ENCODE assay signal across 8 mouse cellular contexts in the genomic region with DNA sequence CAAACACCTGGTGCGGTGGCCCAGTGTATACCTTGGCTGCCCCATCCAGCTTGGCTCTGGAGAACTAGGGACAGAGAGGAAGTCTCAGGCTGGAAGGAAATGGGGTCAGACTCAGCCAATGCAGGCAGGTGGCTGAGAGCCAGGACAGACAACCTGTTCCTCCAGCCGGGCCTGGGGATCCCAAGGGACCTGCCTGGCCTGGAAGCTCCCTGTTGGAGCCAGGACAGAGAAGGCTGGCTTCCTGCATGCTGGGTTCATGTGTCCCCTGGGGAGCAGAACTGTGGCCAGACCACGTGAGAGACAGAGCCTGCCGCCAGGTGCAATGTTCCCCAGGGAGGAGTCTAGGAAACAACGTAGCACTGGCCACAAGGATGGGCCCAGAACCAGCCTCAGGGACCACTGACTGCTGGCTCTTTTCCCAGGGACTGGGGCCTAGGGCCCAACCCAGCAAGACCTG. TPM values are rescaled to one million over a fixed set of nuclear protein-coding genes. Genes with fewer than 3 reads are reported as not detected.
DNase-seq lines count a peak whose midpoint lies in the region; ATAC-seq and TF ChIP-seq lines count a peak whose summit lies in the region.

No protein-coding gene starts in this region.

- peaks cover 41% of the 10 kb centered on the region for H3K4me1 ChIP-seq in midbrain, embryonic 10.5 days
- peaks cover 31% of the 10 kb centered on the region for H3K4me1 ChIP-seq in midbrain, embryonic 13.5 days (replicated peaks)
- H3K4me1 ChIP-seq in heart, embryonic 10.5 days = peaks cover 33% of the 10 kb centered on the region
- no peaks in the 10 kb centered on the region for H3K4me1 ChIP-seq in stomach, postnatal 0 days (replicated peaks; ENCODE audit: control insufficient read depth, insufficient read depth)

- DNase-seq in midbrain, embryonic 10.5 days (ENCODE audit: low spot score) = no peak
- peak; percentile 92 for DNase-seq in cerebellum, adult 11-12 months
- DNase-seq in heart, embryonic 10.5 days (ENCODE audit: low spot score) = no peak
- peak; percentile 77 to 81 for DNase-seq in kidney, postnatal 4 days
- DNase-seq in stomach, postnatal 0 days (ENCODE audit: low spot score) = peak; percentile 52
- no peak for DNase-seq in layer of hippocampus, postnatal 36 days
- no peak for DNase-seq in frontal cortex, postnatal 10 days (ENCODE audit: low spot score in 2 of 2)

- H3K4me2 ChIP-seq in midbrain, embryonic 13.5 days (replicated peaks) = no peak overlapping the region
- no peak overlapping the region for H3K4me2 ChIP-seq in stomach, postnatal 0 days (replicated peaks; ENCODE audit: low read depth)

- WGBS in midbrain, embryonic 10.5 days = 92% methylated on average over 5 of the region's 5 CpGs
- 61% methylated on average over 5 of the region's 5 CpGs for WGBS in midbrain, embryonic 13.5 days
- 80% methylated on average over 5 of the region's 5 CpGs for WGBS in heart, embryonic 10.5 days
- WGBS in stomach, postnatal 0 days = 57% methylated on average over 5 of the region's 5 CpGs

- H3K9ac ChIP-seq in midbrain, embryonic 13.5 days (replicated peaks) = no peak overlapping the region
- no peak overlapping the region for H3K9ac ChIP-seq in stomach, postnatal 0 days (ENCODE audit: low read length)

- no peak overlapping the region for H3K4me3 ChIP-seq in midbrain, embryonic 10.5 days
- H3K4me3 ChIP-seq in midbrain, embryonic 13.5 days (replicated peaks) = no peak overlapping the region
- H3K4me3 ChIP-seq in heart, embryonic 10.5 days = no peak overlapping the region
- no peak overlapping the region for H3K4me3 ChIP-seq in stomach, postnatal 0 days (ENCODE audit: low read depth, low read length)

- H3K27ac ChIP-seq in midbrain, embryonic 10.5 days (replicated peaks) = 0 out of 2 replicates have a peak overlapping the region, but pooled peaks have one; percentile 1
- H3K27ac ChIP-seq in midbrain, embryonic 13.5 days = no peak overlapping the region
- peak overlapping the region; percentile 60; the same call in 1 of the 2 replicates for H3K27ac ChIP-seq in heart, embryonic 10.5 days
- peak overlapping the region; percentile 13; the same call in 1 of the 2 replicates for H3K27ac ChIP-seq in stomach, postnatal 0 days (replicated peaks)

- ATAC-seq in midbrain, embryonic 13.5 days = no peak
- peak; percentile 13; the same call in 1 of the 2 replicates for ATAC-seq in stomach, postnatal 0 days (ENCODE audit: low FRiP score, low TSS enrichment)

- no peaks in the 10 kb centered on the region for H3K9me3 ChIP-seq in midbrain, embryonic 10.5 days (replicated peaks)
- no peaks in the 10 kb centered on the region for H3K9me3 ChIP-seq in midbrain, embryonic 13.5 days
- no peaks in the 10 kb centered on the region for H3K9me3 ChIP-seq in heart, embryonic 10.5 days
- no peaks in the 10 kb centered on the region for H3K9me3 ChIP-seq in stomach, postnatal 0 days (ENCODE audit: control insufficient read depth, low read length)

- no peak for TF ChIP-seq CTCF in stomach, postnatal 0 days (IDR thresholded peaks at IDR 0.05; ENCODE audit: low read depth)

- no peaks in the 10 kb centered on the region for H3K27me3 ChIP-seq in midbrain, embryonic 10.5 days (ENCODE audit: low read depth, poor library complexity, severe bottlenecking)
- H3K27me3 ChIP-seq in midbrain, embryonic 13.5 days = no peaks in the 10 kb centered on the region
- H3K27me3 ChIP-seq in heart, embryonic 10.5 days (ENCODE audit: insufficient read depth, poor library complexity, severe bottlenecking) = peaks cover 5% of the 10 kb centered on the region; the same call in 1 of the 2 replicates
- H3K27me3 ChIP-seq in stomach, postnatal 0 days (ENCODE audit: control insufficient read depth, insufficient read depth, low read length) = no peaks in the 10 kb centered on the region

- H3K36me3 ChIP-seq in midbrain, embryonic 10.5 days = peaks cover 99% of the 10 kb centered on the region
- peaks cover 66% of the 10 kb centered on the region for H3K36me3 ChIP-seq in midbrain, embryonic 13.5 days
- H3K36me3 ChIP-seq in heart, embryonic 10.5 days = peaks cover 94% of the 10 kb centered on the region
- peaks cover 38% of the 10 kb centered on the region for H3K36me3 ChIP-seq in stomach, postnatal 0 days (ENCODE audit: control insufficient read depth, insufficient read depth, low read length)

- no peak for TF ChIP-seq EP300 in stomach, postnatal 0 days (optimal IDR thresholded peaks at IDR 0.05)

RNA-seq across cellular contexts. Expression of a gene that starts 37.1 kb away (rescaled TPM):
- polyA plus RNA-seq in midbrain, embryonic 10.5 days (2016; fragmentation: Nextera tagmentation; extraction: Ambion mirVana) = 6.8 TPM in 2 replicates
- 4.9 and 5.1 TPM in 2 replicates for polyA plus RNA-seq in midbrain, embryonic 13.5 days (2015; fragmentation: Nextera tagmentation; extraction: Ambion mirVana)
- 1.1 and 2.6 TPM in 2 replicates for polyA plus RNA-seq in heart, embryonic 10.5 days (2016; fragmentation: Nextera tagmentation; extraction: Ambion mirVana)
- polyA plus RNA-seq in stomach, postnatal 0 days (2015; fragmentation: Nextera tagmentation; extraction: Ambion mirVana) = 1.8 and 2.3 TPM in 2 replicates
- total RNA-seq in layer of hippocampus, postnatal 36 days (2021) = under 1 TPM; 0.27 to 0.38 TPM

Comparison
In these comparisons a context has a peak if more than half of its experiments do, and no peak if none do; other contexts are left out.
1. DNase-seq: peak in cerebellum, adult 11-12 months (single experiment), kidney, postnatal 4 days (2 of 2) and stomach, postnatal 0 days (single experiment); none in midbrain, embryonic 10.5 days (single experiment), heart, embryonic 10.5 days (single experiment), layer of hippocampus, postnatal 36 days (0 of 2) and frontal cortex, postnatal 10 days (0 of 2).